Mouse (Mus musculus) right cerebral cortex, adult 2 months (tissue): ENCODE results near the gene Gm49318.
"Not testable (repeated sequence)": the region's sequence is repeated elsewhere in the genome, so short reads cannot be mapped to it uniquely, and the experiment has no call there.

Experiments
- DNase-seq, 2 experiments: peaks; one replicate each; pipeline ENCODE4 v3.0.0; 2021 to 2022; ENCODE audit warnings: low spot score in 2 of 2

The Gm49318 gene

DNA sequence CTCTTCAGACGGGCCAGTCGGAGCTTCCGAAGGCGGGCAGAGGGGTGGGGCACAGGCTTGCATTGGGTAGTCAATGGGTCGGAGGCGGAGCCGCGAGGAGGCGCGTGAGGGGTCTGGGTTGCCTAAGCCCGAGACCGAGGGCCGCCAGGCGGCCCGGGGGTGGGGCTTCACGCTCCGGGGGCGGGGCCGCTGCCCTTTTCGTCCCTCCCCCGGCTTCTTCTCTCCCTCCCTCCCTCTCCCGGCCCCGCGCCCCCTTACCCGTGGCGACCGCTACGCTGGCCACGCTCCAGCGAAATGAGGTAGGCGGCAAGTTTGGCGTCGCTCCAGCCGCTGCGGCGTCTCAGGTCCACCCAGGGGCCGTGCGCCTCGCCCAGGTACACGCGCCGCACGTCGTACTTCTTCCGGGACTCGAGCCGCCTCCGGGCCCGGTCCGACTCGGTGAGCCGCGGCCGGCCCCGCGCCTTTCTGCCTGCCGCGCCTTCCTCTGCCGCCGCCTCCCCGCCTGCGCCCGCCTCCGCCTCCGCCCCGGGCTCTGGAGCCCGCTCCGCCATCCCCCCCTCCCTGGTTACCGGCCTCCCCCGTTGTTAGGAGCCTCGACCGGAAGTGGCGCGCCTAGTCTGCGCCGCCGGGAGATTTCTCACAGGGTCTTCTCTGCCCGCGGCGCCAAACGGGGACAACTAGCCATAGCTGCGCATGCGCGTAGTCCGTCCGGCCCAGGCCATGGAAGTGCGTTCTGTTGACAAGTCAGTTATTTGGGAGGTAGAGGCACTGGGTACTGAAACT, at the start of gene Gm49318, which contains the start of gene Zfp653:
Gm49318 (minus strand) TSS at position 469 of the 783 bp plus-strand sequence.
Zfp653 (minus strand) TSS at position 586 of the 783 bp plus-strand sequence.
- DNase-seq: peak; percentile 97 to 98

DNA sequence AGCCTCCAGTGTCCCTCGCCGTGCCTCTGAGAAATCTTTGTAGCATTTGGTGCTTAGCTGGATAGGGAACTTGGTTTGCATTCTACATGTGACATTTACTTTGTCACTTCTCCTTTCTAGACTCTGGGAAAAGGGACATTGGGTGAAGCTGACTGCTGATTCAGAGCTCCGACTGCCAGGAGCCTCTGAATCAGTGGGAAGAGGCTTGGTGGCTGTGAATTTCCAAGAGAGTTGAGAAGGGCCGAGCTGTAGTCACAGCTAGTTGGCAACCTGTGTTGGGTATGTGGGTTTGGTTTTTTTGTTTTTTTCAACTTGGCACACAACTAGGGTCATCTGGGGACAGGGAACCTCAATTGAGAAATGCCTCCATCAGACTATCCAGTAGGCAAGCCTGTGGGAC, 48.5 kb upstream of the Gm49318 start:
- DNase-seq: peak; percentile 52 to 54

DNA sequence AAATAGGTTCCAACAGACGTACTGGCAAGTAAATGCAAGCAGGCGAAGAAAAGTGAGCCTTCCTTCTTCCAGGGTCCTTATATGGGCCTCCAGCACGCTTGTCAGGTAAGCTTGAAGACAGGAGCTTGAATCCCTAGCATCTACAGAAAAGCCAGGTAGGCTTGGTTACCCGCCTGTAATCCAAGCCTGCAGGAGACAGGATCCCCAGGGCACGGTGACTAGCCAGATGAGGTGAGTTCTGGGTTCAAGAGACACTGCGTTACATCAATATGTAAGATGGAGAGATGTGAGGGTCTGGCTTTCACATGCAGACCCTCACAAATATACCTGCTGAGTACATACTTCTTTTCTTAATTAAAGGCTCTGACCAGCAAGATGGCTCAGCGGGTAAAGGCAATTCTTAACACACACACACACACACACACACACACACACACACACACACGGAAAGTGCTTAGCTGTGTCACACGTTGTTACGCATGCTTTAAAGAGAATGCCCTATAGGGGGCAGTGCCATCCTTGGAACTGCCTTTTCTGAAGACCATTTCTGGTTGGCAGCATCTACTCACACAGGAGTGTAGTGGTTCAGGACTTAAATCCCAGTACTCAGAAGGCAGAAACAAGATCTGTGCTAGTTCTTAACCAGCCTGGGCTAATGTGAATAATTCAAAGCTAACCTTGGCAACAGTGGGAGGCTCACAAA, 46.8 kb upstream of the Gm49318 start:
- peak; percentile 36 to 46 for DNase-seq

DNA sequence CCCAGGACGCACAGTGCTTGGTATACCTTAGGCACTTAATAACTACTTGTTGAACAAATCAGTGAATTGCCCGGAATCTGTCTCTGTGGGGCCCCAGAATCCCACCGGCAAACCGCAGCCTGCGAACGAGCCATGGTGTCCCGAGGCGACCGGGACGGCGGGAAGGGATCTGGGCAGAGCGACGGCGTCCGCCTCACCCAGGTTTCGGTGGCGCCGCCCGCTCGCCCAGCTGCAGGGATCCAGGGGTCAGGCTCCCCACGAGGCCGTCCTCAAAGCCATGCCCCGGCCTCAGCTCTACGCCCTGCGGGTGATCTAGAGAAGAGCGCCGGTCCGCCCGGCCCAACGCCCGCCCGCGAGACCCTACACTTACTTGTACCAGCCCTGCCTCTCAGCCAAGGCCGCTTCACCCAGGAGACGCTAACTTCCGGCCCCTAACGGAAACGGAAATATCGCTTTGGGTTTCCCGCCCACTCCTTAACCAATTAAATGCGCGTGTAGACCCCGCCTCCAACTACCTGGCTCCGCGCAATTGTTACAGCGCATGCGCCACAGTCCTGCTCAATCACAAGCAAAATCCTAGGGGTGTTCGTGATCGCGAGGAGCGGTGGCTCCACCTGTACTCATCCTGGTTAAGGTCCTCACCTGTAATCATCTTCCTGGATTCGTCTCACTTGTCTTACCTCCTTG, 45.8 kb upstream of the Gm49318 start, which contains the start of gene Elof1:
Elof1 (minus strand) TSS at position 433 of the 687 bp plus-strand sequence.
- DNase-seq: peak; percentile 94 to 96

DNA sequence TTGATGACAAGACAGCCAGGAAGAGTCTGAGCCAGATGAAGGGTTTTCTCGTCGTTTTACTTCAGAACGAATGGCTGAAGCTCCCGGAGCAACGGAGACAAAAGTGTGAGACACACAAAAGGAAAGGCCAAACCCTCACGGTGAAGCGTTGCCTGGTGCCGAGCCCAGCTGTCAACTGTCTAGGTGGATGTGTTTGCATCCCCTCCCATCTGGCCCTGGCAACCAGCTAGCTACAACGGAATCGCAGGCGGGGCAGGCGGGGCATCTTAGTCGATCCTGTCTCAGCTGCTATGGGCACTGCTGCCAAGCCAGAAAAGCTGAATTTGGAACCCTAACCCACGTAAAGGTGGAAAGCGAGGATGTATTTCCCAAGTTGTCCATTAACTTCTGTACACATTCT, 45.0 kb upstream of the Gm49318 start:
- peak in 1 of 2 experiments; percentile 15 for DNase-seq

DNA sequence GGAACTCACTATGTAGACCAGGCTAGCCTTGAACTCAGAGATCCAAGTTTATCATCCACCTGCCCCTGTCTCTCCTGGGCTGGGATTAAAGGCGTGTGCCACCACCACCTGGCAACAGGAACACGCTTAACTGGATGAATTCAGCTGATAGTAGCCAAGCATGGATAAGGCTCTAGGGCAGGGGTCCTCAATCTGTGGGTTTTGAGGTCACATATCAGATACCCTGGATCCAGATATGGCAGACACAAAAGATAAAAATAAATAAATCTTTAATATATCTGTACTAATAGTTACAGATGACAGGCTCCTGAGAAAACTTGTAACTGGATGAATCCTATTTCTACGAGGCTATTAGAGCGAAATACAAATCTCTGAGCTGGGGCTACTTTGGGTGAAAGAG, 44.6 kb upstream of the Gm49318 start:
- DNase-seq: no peak

DNA sequence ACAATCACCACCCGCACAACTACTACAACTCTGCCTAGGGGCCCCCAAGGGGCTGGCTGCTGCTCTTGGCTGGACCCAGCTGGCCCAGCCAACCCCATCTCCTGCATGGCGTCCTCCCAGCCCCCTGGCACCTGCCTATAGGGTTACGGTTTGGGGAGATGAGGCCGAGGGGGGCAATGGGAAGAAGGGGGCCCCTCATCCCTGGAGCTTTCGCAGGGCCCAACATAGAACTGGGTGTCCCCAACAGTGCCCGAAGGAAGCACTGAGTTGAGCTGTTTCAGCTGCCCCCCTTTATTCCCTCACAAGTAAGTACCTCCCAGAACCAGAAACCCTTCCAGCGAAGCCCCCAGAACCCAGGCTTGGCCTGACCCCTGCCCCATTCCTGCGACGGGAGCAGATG, 37.1 kb upstream of the Gm49318 start:
- DNase-seq: no peak

DNA sequence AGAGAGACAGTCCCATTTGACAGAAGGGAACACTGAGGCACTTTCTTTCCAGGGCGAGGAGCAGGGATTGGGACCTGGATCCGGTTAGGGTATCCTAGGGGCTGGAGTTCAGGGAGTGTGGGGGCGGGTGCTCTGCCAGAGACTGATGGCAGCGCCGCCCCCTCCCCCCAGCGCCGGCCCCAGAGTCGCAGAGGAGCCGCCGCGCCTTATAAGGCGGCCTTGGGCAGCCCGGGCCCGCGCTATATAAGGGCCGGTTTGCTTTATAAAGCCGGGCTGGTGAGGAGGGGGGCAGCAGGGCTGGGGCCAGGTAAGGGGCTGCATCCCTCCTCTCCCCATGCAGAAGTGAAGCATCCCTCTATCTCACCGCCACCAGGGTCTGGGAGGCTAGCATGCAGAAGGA, 28.9 kb upstream of the Gm49318 start:
- no peak for DNase-seq

DNA sequence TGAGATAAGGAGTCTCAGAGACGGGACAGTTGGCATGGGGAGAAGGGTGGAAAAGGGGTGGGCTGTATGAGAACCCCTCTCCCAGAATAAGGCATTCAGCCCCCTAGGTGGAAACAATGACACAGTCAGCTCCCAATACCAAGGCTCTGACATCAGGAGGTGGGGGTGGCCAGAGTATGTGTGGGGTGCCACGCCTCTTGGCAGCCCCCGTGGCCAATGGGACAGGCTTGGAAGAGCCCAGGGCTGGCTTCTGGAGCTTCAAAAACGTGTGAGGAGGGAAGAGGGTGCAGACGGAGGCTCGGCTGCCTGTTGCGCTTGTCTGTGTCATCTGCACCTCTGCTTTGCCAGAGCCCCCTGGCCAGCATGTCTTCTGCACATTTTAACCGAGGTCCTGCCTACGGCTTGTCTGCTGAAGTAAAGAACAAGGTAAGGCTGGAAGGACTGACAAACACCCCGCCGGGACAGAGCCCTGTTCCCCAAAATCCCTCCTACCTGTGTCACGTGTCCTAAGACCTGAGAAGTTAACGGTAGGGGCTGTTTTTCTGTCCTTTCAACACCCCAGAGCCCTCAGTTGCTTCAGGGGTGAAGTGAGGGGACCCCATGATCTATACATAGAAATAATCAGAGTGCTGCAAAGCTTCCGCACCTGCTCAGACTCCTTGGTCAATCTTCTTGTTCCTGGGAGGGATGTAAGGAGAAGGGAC, 28.1 kb upstream of the Gm49318 start, which contains the start of gene Cnn1:
Cnn1 (plus strand) TSS at position 224 of the 704 bp plus-strand sequence.
- DNase-seq: no peak

DNA sequence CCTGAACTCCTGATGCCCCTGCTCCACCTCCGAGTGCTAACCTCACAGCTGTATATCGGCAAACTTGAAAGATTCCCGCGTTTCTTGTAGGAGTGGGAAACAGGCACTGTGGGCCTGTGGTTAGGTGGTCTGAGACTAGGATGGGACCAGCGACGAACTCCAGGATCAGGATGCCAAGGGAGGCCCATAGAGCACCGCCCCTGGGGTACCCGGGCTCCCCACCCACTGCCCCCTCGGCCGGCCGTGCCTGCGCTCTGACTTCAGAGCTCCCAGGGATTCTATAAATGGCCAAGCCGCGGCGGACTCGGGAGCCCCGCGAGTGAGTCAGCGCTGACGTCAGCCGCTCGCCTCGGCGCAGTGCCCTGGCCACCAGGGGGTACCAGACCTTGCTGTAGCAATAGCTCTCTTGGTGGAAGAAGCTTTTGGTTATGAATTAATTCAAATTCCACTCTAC, 24.8 kb upstream of the Gm49318 start:
- peak; percentile 81 to 82 for DNase-seq

DNA sequence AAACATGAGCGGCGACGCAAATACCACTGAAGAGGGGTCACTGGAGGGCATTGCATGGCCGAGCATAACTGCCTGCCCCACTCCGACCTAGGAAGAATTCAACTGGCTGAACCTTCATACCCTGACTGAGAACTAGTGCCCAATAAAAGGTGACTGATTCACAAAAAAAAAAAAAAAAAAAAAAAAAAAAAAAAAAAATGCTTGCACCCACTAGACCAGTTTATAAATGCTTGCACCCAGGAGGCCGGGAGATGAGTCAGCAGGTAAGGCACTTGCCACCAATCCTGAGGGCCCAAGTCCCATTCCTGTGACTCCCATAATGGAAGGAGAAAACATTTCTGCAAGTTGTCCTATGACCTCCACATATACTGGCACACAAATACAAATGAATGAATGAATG, 21.7 kb upstream of the Gm49318 start:
- no peak for DNase-seq

DNA sequence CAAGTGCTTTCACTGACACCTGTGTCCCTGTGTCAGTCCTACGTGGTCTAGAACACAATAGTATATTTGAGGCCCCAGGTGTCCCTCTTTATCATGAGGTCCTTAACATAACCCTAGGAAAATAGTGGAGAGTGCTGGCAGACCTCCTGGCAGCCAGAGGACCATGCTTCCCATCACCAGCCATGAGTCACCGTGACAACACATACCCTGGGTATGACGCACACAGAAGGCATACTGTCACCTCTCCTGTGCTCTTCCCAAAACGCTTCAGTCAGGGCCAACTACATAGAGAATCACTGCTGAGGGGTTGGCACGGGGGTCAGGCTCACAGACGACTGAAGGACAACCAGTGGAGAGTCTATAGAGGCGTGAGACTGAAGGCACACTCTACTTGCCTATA, 18.9 kb upstream of the Gm49318 start:
- no peak for DNase-seq

DNA sequence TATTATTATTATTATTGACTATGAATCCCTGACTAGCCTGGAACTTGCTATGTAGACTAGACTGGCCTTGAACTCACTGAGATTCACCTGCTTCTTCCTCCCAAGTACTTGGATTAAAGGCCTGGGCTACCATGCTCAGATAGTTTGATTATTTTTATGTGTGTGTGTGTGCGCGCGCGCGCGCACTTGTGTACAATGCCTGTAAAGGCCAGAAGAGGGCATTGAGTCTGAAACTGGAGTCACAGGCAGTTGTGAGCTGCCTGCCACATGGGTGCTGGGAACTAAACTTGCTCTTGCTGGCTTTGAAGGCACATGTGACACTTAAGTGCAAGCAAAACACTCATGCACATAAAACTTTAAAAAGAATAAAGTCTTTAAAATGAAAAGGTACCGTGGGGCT, 18.2 kb upstream of the Gm49318 start:
- no peak for DNase-seq

DNA sequence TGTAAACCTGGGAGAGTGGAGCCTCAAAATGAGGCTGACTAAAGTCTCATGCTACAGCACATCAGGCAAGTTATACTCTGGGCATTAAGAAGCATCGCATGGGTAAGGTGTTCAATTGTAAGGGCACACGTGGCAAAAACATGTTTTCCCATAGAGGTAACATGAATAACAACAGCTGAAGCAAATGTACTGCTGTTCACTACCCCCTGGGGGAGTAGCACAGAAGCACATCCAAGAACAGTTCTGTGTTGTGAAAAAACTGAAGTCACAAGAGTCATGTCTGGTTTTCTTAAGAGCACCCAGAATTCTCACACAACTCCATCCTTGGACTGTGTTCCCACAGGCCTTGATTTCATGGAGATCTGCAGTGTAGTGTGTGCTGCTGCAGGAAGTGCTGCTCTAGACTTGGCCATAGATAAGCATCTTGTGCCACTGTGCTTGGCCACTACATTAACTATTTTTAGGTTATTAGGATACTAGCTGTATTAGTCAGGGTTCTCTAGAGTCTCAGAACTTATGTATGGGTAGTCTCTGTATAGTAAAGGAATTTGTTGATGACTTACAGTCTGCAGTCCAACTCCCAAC, 16.1 kb upstream of the Gm49318 start:
- no peak for DNase-seq

DNA sequence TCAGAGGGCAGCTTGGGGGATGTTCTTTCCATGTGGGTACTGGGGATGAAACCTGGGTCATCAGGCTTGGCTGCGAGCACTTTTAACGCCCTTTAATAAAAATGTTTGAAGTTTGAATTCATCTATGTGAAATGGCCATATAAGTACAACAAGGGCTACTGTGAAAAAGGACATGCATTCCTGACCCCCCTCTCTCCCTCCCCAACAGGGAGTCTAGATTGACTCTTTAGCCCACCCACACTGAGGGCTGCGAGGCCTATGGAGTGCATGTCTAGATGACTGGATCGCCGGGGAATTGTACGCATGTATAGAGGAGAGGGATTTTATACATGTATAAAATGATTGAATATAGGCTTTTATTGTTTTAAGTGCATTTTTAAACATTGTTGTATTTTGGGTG, 15.0 kb upstream of the Gm49318 start:
- DNase-seq: no peak

DNA sequence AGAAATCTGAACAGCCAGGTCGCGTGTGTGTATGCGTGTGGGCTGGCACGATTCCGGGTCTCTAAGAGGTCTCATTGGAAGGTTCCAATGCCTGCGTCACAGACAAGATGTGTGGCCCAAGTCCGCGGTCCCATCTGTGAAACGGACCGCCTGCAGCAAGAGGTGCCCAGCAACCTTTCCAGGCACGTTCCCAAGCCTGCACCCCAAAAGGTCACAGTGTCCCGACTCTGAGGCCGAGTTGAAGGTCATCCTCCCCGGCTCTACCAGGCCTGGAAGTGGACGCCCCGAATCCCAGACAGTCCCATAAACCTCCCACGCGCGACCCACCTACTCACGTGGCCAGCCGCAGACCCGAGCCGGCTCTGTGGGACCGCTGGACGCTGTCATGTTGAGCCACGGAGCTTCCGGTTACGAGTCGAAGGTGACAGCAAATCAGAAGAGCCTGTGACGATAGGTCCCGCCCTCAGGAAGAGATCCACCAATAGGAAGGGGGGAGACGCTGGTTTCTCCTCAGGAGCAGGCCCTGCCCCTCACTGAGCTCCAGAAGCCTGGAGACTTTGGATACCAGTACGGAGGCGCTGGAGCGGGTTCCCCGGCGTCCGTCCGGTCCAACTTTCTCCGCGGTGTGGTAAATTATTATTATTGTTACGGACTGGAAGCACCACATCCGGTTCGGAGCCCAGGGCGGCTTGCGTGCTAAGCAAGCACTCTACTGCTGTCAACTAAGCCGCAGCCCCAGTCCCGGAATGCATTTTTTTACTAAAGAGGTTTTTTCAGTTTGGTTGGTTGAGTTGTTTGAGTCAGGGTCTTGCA, 14.2 kb upstream of the Gm49318 start, which contains the start of gene Ecsit:
Ecsit (minus strand) TSS at position 417 of the 813 bp plus-strand sequence.
- DNase-seq: peak; percentile 97 to 98

DNA sequence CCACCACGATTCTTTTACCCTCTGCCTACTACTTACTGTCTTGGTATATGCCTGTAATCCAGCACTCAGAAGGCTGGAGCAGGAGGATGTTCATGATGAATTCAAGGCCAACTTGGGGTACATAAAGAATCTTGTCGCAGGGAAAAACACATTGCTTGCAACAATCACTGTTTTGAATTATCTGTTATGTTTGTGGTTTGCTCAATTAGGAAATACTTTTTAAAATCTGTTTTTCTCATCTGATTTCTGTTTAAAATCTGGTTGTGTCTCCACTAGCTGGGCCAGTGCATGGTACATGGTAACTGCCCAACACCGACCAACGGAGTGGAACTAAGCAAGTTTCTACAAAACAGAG, 13.6 kb upstream of the Gm49318 start:
- DNase-seq: no peak

DNA sequence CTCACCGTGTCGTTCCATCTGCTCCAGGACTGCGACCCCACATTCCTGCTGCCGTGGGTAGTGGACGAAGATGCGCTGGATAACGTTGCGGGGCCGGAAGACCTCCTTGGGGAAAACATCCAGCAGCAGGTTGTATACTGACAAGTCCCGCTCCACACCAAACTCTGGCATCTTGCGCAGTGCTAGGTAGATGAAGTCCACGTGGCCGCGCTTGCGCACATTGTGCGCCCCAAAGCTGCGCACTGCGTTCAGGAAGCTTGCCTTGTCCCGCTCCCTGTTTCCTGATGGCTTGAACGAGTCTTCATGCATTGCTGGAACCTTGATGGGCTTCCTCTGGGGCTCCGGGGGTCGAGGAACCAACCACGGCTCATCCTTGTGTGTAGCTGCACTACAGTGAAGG, 5.2 kb upstream of the Gm49318 start:
- DNase-seq: no peak

DNA sequence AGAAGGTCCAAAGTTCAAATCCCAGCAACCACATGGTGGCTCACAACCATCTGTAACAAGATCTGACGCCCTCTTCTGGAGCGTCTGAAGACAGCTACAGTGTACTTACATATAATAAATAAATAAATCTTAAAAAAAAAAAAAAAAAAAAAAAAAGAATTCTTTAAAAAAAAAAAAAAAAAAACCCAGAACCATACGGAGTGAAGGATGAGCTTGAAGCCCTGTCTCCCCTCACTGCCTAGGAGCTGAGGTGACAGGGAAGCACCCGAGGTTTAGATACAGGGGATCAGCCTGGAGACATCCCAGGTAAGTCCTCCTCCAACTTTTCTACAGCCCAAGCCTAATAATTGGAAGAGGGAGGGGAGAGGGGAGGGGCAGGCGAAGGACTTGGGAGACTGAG, 4.7 kb upstream of the Gm49318 start:
- not testable (repeated sequence) for DNase-seq

DNA sequence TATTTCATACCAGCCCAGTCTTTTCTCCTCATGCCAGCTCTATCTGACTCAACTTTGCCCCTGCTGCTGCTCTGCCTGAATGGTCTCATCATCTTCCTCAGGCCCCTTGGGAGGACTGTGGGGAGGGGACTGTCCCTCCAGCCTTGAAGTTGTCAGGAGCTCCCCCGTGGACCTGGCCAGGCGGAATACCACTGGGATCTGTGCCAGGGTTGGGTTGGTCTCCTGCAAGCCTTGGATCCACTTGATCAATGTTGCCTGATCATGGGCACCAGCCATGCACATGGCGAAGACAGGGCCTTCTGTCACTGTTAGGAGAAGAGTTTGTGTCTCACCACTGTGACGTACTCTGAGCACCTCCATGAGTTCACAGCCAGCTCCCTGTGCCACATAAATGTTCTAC, 1.2 kb upstream of the Gm49318 start:
- DNase-seq: no peak
